Mouse (Mus musculus) neutrophil, adult 5-6 weeks (primary cell): ENCODE data around the gene Cltc. TPM values are rescaled to one million over a fixed set of nuclear protein-coding genes. Genes with fewer than 3 reads are reported as not detected.
A peak's percentile ranks its signal among the peaks of the same experiment; 100 is the strongest.
"Not testable (repeated sequence)": the region's sequence is repeated elsewhere in the genome, so short reads cannot be mapped to it uniquely, and the experiment has no call there.

Experiments used
- ATAC-seq: fragments of 151-379, 151-347 bp; 2 replicates; pipeline ENCODE4 v1.8.0; 2017; ENCODE audit warnings: mild to moderate bottlenecking, moderate TSS enrichment; ENCODE audit not compliant: insufficient number of reproducible peaks, poor library complexity, low FRiP score, severe bottlenecking; ENCODE audit errors: extremely low read depth
- total RNA-seq: library from RNA; stranded (forward); fragments of 200-1000 nt; gene quantifications from 2 replicates; pipeline ENCODE4 v1.2.3, GENCODE M21; 2017

Cltc gene
- 157 and 168 TPM in 2 replicates for total RNA-seq

- peak; percentile 84 for ATAC-seq
Measured at GRCm38 (mm10) chr11:86757480-86758371, at the start of gene Cltc. Gene Cltc, minus strand, starts transcription at chr11:86757565.

- peak; percentile 24; the same call in 1 of the 2 replicates for ATAC-seq
Measured at GRCm38 (mm10) chr11:86807001-86807477, 49.7 kb upstream of the Cltc start.

DNA sequence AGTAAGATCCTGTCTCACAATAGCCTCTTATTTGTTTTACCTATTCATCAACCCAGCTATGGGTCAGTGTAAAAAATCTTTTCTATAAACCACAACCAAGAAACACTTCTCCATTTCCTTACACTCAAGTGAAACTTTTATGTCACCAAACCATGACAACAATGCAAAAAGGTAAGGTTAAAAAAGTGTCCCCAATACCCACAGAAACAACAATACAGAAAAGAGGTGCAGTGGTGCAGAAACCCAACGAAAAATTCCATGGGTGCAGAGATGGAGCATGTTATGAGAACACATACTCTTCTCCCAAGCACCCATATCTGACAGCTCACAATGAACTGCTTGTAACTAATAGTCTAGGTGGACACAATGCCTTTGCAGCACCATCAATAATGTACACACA, 36.8 kb upstream of the Cltc start:
- ATAC-seq, result 0 out of 2 replicates have a peak, but pooled peaks have one; percentile 19

GRCm38 (mm10) chr11:86787436-86787835, 30.1 kb upstream of the Cltc start:
- not testable (repeated sequence) for ATAC-seq

- ATAC-seq, result no peak
Measured at GRCm38 (mm10) chr11:86785767-86786166, 28.4 kb upstream of the Cltc start.

GRCm38 (mm10) chr11:86769884-86770283, 12.5 kb upstream of the Cltc start:
- no peak for ATAC-seq

GRCm38 (mm10) chr11:86764501-86764900, 7.1 kb upstream of the Cltc start:
- ATAC-seq, result no peak

DNA sequence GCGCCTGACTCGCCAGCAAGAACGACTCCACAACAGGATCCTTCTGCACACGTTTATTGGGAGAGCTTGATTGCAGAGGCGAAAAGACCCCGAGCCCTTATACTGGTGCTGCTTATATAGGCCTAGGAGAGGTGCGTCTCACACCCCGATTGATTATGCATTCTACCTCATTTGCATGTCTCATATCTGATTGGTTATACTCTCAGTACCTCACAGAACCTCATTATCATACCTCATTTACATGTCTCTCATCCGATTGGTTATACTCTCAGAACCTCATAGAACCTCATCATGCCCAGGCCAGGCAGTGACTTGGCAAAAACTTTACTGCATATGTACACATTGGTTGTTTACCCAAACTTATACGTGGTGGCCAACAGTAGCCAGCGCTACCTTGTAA, 5.8 kb upstream of the Cltc start:
- not testable (repeated sequence) for ATAC-seq

DNA sequence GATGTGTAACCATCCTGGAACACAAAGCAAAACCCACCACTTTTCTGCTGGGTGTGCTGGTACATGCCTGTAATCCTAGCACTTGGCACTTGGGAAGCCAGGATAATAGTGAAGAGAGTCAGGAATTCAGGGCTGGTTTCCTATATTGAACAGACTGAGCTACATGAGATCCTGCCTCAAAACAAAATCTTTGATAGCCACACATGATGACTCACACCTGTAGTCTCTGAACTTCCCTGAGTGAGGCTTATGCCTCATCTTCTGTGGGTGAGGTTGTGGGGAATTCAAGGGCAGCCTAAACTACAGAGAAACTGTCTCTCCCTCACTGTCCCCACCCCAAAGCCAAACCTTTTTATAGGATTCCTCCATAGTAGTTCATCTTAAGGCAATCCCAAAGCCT, 3.0 kb upstream of the Cltc start:
- no peak for ATAC-seq

- no peak for ATAC-seq
Measured at GRCm38 (mm10) chr11:86759886-86760285, 2.5 kb upstream of the Cltc start.

- no peak for ATAC-seq
Measured at GRCm38 (mm10) chr11:86759226-86759625, 1.9 kb upstream of the Cltc start.

- ATAC-seq, result no peak
Measured at GRCm38 (mm10) chr11:86758559-86758958, 1.2 kb upstream of the Cltc start.

DNA sequence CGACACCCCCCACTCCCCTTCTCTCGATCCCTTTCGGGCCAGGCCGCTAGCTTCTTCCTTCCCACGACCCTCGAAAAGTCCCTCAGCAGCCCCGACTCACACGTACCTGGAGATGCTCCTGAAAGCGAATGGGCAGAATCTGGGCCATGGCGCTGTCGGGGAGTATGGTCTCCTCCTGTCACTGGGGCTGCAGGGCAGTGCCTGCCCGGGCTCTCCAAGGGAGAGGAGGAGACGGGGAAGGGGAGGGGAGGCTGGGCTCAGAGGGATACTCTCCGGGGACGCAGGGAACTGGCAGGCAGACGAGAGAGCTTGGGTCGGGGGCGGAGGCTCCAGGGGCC, 254 bp downstream of the Cltc start:
- ATAC-seq, result no peak

- no peak for ATAC-seq
Measured at GRCm38 (mm10) chr11:86756156-86757141, 916 bp downstream of the Cltc start.

DNA sequence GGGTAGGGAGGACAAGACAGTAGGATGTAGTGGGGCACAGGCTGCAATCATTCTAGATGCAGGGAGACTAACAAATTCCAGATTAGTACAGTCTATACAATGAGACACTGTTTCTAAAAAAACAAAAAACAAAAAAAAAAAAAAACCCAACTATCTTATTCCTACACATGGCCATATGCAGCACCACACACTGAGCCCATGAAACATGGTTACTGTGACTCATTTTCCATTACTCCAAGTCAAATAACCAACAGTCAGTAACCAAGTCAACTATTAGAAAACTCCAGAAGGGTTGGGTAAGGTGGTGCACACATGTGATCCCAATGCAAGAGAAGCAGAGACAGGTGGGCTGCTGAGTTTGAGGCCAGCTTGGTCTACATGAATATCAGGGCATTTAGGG, 5.0 kb downstream of the Cltc start:
- ATAC-seq, result no peak

- ATAC-seq, result no peak
Measured at GRCm38 (mm10) chr11:86751010-86751409, 6.4 kb downstream of the Cltc start.

DNA sequence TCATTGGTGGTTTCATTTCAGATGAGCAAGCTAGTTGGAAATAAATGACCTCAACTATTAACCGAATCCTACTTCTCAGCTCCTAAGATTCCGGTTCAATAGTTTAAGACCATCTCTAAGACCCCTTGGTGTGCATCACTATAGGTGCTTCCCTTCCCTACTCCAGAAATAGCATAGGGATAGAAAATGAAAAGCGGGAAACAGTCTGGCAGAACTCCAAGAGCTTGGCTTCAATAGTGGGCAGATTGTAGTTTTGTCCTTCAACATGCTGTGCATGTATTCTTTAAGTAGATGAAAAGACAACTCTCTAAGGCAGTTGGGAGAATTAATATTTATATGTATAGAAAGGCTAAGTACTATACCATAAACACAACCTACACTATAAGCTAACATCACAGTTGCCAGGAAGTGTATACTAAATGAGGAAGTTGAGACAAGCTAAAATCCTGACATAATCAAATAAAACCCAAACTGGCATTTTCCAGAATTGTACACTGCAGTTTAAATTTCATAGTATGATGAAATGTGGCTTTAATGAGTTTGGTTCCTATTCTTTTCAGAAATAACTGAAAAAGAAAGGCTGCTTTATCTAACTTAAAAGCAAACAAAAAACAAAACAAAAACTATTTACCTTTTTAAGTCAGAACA, 7.5 kb downstream of the Cltc start:
- ATAC-seq, result peak; percentile 39; the same call in 1 of the 2 replicates

- no peak for ATAC-seq
Measured at GRCm38 (mm10) chr11:86745634-86746404, 11.5 kb downstream of the Cltc start.
